Mouse (Mus musculus) left cerebral cortex, adult 18-20 months (tissue): ENCODE results near the gene Stac3. TPM values are rescaled to one million over a fixed set of nuclear protein-coding genes. Genes with fewer than 3 reads are reported as not detected.
A peak's percentile ranks its signal among the peaks of the same experiment; 100 is the strongest.

ENCODE experiments used
- DNase-seq, 2 experiments: peaks; one replicate each; pipeline ENCODE4 v3.0.0; 2021 to 2022; ENCODE audit warnings: low spot score in 2 of 2, mixed read lengths in 1 of 2
- total RNA-seq, 2 experiments: library from RNA; stranded (reverse); gene quantifications; 2 replicates each; pipeline ENCODE4 v1.2.3; 2021

Stac3 gene
- total RNA-seq, 2 experiments from 2014 or later, result 3.9 to 4.8 TPM

DNA sequence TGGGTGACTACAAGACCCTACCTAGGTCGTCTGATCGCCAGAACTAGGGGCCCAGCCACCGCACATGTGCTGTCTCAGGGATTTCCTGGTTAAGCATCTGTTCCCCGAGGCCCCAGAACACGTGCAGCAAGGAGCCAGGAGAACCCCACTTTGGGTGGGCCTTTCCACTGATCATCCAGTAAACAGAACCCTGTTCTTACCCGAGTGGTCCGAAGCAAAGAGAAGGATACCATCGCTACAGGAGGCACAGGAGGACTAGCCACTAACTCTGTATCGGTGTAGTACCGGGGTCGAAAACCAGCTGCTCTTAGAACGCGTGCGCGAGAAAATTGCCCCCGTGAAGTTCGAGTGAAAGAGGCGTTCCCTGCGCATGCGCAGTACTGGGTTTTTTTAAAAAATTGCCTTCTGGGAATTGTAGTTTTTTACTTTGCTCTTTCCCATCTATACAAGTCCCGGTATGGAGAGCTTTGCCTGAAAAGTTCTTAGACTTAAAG is 20.6 kb downstream of the Stac3 start, which contains the start of gene Shmt2:
Gene Shmt2, minus strand, starts transcription at position 357 of the 494 bp plus-strand sequence.
- DNase-seq, result peak; percentile 81 to 87

DNA sequence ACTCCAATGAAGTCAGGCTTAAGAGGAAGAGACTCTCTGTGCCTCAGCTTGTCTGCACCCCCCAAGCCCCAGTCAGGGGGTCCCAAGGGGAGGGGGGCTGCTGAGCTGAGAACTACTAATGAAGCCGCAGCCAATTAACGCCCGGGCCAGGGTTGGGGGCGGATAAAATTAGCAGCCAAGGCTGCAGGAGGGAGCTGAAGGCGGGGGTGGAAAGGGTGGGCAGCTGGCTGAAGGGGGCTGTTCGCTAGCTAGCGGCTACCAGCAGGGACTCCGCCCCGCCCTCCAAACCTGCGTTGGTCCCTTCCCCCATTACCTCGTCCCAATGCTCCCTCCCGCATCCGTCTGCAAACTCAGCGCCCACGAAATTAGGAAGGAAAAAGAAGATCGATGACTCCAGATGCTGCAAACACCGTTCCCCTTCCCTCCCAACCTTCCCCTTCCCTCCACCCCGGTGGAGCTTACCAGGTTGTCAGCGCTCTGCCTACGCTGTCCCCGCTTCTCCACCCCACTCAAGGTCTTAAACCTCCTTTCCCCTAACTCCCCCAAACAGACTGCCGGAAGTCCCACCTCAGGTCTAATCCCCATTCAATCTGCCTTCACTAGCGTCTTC is 23.3 kb downstream of the Stac3 start:
- DNase-seq, result no peak

DNA sequence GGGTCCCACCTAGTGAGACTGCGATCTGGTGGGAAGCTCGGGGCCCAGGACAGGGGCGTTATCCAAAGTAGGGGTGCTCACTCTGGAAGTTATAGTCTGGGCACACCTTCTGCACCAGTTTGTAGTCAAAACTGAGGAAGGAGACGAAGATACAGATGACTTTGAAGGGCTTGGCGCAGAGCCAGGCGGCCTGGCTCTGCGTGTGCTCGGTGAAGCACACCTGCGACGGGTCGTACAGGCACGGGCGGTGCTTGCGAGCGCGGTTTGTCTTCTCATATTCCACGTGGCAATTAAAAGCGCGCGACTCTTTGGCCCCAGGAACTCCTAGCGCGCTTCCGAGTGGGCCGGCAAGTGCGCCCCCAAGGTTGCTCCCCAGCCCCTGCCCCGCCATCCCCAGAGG is 24.6 kb downstream of the Stac3 start:
- DNase-seq, result no peak

DNA sequence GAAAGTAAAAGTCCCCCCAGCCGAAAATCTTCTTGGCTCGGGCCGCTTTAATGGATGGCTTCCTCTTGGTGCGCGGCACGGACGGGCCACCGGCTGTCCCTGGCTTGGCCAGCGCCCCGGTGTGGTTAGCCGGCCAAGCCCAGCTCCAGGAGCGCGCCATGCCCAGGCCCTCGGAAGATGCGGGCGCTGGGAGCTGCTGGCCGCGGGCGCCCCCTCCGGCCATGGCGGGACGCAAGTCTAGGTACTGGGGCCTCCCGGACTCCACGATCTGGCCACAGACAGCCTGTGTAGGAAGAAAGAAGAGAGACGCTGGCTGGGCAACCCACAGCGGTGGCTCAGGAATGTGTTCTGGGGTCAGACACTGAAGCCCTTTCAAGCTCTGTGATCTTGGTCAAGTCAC is 25.2 kb downstream of the Stac3 start:
- peak in 1 of 2 experiments; percentile 36 for DNase-seq

DNA sequence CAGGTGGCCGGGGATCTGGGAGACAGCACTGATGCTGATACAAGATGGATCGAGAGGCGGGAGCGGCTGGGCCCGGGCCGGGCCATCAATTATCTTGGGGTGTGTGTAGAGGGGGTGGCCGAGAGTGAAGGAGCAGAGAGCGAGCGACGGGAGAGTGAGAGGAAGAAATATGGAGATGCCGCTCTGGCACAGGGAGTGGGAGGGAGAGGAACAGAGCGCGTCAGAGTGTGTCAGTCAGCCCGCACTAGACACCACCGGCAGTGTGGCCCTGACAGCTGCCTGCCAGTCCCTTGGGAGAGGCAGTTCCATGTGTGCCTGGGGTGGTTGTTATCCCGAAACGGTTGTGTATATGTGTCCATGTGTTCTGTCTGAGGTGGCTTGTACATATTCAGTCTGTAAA is 26.0 kb downstream of the Stac3 start:
- no peak for DNase-seq

DNA sequence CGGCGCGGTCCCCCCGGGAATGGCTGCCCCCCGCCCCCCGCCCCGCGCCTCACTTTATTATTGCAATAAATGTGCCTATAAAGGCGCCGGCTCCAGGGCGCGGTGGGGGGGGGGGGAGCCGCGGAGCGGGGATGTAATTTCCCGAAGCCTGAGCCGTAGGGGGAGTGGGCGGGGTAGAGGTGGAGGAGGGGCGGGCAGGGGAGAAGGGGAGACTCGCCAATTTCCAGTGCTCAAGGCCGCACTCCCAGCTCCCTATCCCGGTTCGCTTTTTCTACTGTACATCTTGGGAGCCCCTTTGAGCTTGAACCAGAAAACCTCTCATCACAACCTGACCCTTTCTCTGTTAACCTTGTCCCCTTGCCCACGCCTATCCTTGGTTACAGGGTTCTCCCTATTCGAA is 29.5 kb downstream of the Stac3 start:
- DNase-seq, result no peak

DNA sequence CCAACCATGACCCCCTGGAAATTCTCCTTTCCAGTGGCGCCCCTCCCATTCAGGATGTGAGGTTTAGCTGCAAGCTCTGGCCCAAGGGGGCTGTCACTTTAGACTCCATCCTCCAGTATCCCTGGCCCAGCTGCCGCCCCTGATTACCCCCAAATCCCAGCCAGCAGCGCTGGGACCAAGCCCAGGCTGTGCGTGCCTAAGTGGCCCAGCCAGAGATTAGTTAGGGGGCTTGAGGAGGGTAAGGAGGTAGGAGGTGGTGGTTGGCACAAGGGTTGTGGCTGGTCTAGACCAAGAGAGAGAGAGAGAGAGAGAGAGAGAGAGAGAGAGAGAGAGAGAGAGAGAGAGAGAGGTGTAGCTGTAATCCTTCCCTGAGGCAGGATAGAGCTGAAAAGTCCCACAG is 30.1 kb downstream of the Stac3 start:
- no peak for DNase-seq

DNA sequence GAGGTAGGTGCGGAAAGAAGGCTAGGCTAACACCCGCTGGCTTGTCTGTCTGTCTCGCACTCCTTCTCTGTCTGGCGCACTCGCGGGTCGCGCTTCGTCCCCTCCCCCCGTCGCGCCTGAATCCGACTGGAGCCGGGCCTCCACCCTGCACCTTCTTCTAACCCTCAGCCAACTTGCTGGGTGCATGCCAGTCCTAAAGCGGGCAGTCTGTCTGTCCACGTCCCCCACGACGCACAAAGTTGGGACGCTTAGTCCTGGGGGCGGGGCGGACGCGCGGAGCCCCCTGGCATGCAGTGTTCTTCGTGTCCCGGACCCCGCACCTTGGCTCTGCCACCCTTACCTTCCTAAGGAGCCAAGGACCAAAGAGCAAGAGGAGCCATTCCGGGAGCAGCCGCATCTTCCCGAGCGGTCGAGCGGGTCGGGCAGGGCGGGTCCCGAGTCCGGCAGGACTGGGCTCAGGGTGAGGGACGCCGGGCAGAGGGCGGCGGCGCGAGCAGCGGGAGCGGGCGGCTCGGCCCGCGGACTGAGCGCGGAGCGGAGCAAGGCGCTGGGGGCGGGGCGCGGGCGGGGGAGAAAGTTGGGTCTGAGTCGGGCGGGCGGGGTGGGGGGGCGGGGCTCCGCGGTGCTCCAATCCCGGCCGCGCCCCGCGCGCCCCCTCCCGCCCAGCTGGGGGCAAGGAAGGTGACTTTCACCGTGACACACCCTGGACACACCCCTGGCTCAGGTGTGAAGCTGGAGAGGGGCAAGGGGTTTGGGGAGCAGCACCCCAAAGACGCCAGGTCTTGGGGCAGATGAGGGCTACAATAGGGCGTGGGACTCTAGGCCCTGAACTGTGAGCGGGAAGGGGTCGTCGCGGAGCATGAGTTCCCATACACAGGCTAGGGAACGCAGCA is 32.8 kb downstream of the Stac3 start, which contains the start of gene Nxph4:
Gene Nxph4, minus strand, starts transcription at position 524 of the 893 bp plus-strand sequence.
- no peak for DNase-seq

DNA sequence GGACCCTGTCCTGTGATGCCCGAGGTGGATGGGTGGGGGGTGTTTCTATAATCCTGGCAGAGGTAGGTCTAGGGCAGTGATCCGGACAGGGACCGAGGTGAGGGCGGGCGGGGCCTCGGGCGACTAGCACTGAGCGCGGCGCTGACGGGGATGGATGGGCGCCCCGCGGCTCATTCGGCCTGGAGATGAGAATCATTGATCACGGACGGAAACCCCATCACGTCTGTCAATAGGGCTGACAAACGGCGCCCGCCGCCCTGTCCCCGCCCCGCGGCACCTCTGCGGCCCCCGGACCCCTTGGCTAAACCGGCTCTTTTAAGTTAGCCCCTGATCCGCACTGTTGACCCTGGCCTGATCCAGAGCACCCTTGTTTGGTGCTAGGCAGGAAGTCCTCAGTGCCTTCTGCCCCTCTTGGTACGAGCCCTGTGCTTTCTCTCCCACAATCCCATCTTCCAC is 33.5 kb downstream of the Stac3 start:
- no peak for DNase-seq

DNA sequence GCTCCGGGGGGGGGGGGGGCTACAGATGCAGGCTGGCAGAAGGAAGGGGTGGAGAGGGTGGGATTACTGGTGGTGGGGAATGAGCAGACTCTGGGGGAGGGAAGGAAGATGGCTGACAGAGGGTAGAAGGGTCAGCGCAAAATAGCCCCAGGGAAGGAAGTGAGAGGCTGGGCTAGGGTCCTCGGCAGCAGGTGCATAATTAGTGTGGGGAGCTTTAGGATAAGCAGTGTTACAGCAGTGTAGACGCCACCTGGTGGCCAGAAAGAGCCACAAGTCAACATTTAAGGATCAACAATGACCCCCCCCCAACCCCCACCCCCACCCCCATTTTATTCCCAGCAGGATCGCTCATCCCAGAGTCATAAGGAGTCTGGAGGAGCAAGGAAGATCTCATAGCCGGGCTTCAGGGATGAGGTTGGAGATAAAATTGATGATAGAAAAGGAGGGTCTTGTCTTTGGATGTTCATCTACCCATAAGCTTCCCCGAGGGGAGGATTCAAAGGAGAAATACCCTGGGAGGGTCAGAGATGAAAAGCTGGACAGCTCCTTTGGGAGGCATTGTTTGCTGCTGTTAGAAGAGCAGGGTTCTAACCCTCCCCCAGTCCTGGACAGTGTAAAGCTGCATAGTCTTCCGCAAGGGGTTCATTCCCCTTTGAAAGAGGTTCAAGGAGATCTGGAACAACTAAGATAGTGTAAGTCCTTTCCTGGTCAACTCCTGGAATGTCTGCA is 35.3 kb downstream of the Stac3 start:
- DNase-seq, result peak in 1 of 2 experiments; percentile 38

DNA sequence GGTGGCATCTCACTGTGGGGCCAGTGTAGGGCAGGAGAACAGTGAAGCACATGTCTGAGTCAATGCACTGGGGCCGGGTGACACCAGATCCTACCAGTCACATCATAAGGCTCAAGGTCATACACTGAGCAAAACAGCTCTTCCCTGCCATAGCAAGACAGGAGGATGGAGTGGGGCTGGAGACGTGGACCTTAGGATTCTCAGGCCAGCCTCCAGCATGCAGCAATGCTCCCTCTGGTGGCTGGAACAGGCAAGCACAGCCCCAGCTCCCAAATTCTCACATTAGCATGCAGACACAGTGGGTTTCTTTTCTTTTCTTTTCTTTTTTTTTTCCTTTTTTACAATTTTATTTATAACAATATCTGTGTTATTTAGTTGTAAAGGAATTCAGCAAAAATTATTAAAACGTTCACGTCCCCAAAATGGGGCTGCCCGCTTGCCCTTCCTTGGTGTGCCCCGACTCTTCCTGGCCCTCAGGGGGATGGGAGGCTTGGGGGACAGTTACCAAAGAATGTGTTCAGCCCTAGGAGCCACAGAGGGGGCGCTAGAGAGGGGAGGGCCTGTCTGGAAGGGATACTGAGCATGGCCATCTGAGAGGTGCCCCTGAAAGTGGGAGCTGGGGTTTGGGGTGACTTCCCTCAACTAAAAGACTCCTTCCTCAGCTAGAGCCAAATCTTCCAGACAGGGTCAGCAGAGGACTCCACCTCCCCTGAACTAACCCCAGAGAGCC is 36.5 kb downstream of the Stac3 start:
- DNase-seq, result peak; percentile 79 to 82

DNA sequence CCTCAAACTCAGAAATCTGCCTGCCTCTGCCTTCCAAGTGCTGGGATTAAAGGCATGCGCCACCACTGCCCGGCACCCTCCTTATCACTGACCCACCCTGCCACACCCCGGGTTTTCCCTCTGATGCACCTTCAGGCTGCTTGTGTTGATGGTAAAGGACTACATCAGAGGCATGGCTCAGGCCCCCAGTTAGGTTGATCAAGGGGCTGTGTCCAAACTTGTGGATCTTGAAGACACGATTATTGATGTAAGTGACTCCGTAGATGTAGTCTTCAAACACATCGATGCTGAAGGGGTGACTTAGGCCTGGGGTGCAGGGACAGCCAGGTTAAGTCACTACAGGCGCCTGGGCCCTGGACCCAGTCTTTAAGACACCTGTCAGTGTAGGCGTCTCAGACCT is 40.0 kb downstream of the Stac3 start:
- no peak for DNase-seq

DNA sequence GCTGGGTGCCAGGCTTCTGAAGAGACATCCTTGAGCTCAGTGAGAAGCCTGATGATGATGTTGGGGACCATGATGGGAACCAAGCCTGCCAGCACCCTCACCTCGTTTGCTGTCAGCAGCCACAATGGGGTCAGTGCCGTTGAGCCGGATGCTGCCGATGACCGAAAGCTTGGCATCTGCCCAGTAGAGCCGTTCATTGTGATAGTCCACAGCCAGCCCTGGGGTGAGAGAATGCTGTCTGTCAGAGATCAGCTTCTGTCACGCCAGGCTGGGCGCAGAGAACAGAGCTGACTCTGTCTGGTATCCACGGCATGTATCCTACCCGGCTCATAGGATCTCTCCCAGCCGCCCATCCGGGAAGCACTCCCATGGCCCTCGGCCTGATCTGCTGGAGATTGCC is 40.6 kb downstream of the Stac3 start:
- DNase-seq, result peak in 1 of 2 experiments; percentile 35

DNA sequence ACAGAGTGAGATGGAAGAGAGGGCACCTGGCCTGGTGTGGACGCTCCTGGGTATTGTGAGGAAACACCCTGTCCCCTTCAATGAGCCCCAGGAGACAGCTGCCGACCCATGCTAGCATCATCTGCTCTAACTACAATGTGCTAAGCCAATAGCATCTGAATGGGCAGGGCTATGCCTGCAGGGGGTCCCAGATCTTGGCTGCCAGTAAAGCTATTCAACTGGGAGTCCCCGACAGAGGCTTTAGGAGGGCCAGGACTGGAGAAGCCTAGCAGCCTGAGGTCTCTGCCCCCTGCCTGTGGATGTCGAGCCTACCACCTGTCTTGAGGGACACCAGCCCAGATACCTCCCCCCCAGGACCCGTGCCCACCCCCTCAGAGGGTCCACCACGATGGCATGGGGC is 41.2 kb downstream of the Stac3 start:
- no peak for DNase-seq

DNA sequence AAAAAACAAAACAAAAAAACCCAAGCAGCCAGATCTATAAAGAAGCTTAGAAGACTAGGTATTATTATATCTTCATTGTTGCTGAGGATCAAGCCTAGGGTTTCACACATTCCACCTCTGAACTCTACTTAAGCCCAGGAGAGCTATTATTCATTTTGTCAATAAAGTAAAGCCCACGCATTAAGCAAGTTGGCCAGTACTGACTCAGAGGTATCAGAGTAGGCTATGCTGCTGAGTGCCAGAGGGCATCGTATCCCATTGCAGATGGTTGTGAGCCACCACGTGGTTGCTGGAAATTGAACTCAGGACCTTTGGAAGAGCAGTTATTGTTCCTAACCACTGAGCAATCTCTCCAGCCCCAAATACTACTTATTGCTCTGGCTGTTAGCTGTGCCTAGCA is 42.4 kb downstream of the Stac3 start:
- DNase-seq, result no peak

DNA sequence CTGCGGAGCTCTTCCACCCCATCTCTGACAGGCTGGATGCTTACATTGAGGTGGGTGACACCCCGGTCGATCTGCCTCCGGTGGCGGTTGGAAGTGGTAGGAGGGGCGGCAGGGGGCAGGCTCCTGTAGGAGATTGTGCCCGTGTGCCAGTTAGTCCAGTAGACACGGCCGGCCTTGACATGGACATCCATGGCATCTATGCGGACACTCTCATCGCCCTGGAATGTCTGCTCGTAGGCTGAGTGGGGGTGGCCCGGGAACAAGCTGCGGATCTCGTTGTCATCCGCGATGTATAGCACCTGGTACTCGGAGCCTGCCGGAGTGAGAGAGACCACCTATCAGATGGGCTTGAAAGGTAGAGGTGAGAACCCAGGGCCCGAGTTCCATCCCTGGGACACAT is 42.9 kb downstream of the Stac3 start:
- no peak for DNase-seq

DNA sequence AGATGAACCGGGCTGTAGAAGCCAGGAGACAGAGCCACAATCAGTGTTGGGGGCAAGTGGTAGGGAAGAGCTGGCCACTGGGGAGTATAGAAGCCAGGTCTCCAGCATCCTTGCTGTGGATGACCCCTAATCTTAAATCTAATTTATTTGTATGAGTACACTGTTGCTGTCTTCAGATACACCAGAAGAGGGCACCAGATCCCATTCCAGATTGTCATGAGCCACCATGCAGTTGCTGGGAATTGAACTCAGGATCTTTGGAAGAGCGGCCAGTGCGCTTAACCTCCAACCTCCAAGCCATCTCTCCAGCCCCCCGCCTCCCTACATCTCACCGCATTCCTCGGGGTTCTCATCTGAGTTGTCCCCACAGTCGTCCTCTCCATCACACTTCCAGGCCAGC is 45.0 kb downstream of the Stac3 start:
- DNase-seq, result no peak

DNA sequence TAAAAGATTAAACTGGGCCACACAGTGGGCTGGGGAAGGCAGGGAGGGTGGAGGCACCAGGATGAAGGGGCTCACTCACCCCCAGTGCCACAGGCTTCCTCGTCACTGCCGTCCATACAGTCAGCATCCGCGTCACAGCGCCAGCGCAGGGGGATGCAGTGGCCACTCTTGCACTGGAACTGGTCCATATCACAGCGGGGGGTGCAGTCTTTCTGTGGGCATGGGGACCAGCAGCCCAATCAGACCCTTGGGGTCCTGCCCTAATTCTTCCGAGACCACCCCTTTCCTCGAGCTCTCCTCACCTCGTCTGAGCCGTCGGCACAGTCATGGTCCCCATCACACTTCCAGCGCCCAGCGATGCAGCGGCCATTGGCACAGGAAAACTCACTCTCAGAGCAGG is 46.8 kb downstream of the Stac3 start:
- no peak for DNase-seq

DNA sequence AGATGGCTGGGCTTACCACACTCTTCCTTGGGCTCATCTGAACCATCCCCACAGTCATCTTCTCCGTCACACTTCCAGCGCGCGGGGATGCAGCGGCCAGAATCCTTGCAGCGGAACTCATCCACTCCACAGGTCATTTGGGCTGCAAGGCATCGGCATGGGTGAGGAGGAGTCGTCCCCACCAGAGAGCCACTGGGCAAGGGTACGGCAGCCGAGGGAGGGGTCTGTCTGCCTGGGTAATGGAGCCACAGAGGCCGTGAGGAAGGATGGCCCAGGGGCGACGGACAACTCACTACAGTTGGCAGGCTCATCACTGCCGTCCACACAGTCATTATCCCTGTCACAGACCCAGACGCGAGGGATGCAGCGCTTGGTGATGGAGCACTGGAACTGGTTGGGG is 48.4 kb downstream of the Stac3 start:
- DNase-seq, result no peak

DNA sequence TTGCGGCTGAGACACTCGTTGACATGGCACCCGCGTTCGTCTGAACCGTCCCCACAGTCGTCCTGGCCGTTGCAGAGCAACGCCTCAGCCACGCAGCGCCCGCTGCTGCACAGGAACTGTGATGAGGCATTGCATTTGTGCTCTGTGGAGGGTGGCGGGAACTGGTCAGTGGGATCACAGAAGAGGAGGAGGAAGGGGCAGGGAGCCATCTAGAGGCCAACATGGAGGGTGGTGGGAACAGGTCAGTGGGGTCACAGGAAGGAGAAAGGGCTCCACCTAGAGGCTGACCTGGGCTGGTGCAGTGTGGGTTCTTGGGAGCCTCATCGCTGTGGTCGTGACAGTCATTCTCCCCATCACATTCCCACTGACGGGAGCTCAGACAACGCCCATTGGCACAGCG is 54.2 kb downstream of the Stac3 start:
- no peak for DNase-seq

DNA sequence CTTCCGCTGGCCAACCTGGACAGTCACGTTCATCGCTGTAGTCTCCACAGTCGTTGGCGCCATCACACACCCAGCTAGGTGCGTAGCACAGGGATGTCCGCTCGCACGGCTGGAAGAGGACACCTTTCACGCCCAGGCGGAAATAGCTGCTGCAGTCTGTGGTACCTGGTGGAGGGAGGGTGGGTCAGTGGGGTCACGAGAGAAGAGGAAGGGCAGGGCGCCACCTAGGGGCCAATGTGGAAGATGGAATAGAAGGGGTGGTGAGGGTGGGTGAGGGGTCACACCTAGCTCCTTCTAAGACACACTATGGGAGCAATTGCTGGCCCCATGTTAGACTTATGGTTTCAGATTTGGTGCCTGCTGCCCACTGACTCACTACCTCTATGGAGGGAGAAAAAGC is 55.9 kb downstream of the Stac3 start:
- DNase-seq, result no peak
